Mouse (Mus musculus) liver, adult 2 months (tissue): Measurements from ENCODE around the gene Card10.

Experiments used
- CTCF ChIP-seq: fragments of 200-500 bp; IDR thresholded peaks from 2 replicates; pipeline ENCODE4 v1.5.1; 2011; ENCODE audit warnings: low read depth, low read length, control low read depth
- POLR2A ChIP-seq: fragments of 200-500 bp; IDR thresholded peaks from 2 replicates; pipeline ENCODE4 v1.6.1; 2011; ENCODE audit warnings: low read length, control low read depth; ENCODE audit not compliant: insufficient read depth; ENCODE audit errors: extremely low read depth

DNA sequence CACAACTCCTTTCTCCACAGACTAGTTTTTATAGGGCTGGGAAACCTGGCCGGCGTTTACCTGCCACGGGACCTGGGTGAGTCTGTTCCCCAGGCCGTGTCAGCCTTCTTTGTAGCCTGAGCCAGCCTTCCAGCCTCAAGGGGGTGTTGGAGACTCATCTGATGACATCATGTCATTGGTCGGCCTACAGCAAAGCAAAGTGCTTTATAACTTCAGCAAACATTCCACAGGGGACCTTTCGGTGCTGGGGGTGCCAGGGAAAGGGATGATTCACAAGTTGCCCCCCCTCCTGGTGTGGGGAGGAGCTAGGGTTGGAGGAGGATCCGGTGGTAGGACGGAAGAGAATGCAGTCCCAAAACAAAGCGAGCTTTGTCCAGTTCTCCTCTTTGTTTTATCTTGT lies 41.9 kb upstream of the Card10 start:
- TF ChIP-seq CTCF (no peak), POLR2A (no peak)
